Mouse (Mus musculus): Measurements from ENCODE around the gene Bcl11b. TPM values are rescaled to one million over a fixed set of nuclear protein-coding genes. Genes with fewer than 3 reads are reported as not detected.

The Bcl11b gene
- 238 TPM for total RNA-seq (2023)

DNA sequence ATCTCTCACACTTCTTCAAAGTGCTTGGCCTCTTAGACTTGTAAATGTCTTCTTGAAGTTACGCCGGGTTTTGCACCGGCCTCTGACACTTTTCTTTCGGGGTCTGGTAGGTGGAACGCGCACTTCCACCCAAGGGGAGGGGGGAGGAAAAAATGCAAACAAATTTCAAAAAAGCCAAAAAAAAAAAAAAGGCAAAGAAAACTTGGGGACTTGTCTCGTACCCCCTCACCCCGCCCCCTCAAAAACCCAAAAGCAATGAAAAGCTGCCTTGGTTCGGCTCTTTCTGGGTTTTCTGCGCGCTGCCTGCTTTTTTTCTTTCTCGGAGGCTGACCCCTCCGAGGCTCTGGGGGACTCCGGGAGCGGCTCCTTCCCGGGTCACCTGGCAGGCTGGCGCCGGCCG lies at the start of gene Bcl11b:
Gene Bcl11b (minus strand): TSS at position 120 of the 400 bp plus-strand sequence.

Other genes starting within 250 kb of the Bcl11b start
- 89.7 TPM for gene Setd3, start 175.7 kb upstream of the Bcl11b start, total RNA-seq (2023)
- 86.5 TPM for gene Ccnk, start 176.0 kb upstream of the Bcl11b start, total RNA-seq (2023)